Mouse (Mus musculus): Measurements from ENCODE around the gene Gpr173.

- no peak for TF ChIP-seq TCF12 (IDR thresholded peaks at IDR 0.05; ENCODE audit: low read depth, low read length)
- TF ChIP-seq CTCF (conservative IDR thresholded peaks at IDR 0.05 in 1 of 2, IDR thresholded peaks at IDR 0.05 in 1 of 2; ENCODE audit: low read depth in 2 of 2, low read length in 2 of 2) = no peak
- no peak for TF ChIP-seq MAX (IDR thresholded peaks at IDR 0.05; ENCODE audit: low read length)
- no peak for TF ChIP-seq POLR2A (IDR thresholded peaks at IDR 0.05; ENCODE audit: low read depth, low read length)
- TF ChIP-seq USF2 (conservative IDR thresholded peaks at IDR 0.05; ENCODE audit: low read depth, low read length) = no peak
- TF ChIP-seq USF1 (IDR thresholded peaks at IDR 0.05; ENCODE audit: low read depth, low read length) = no peak
- no peak for TF ChIP-seq HCFC1 (IDR thresholded peaks at IDR 0.05; ENCODE audit: low read depth, low read length)
- TF ChIP-seq MXI1 (IDR thresholded peaks at IDR 0.05; ENCODE audit: low read depth, low read length) = no peak
Measured at GRCm38 (mm10) chrX:152306224-152306623, 62.3 kb downstream of the Gpr173 start.

Data from CH12.LX (cell line).